Comparison of ENCODE assay signal across 8 mouse cellular contexts in genomic region chr12:70913429-70913828, GRCm38 (mm10). TPM values are rescaled to one million over a fixed set of nuclear protein-coding genes. Genes with fewer than 3 reads are reported as not detected.
DNase-seq lines count a peak whose midpoint lies in the region; ATAC-seq and TF ChIP-seq lines count a peak whose summit lies in the region.
"Had no signal": no experiment of that assay in that cellular context is flagged by ENCODE, and none has a peak within 500 bp of the region (broad histone marks: within the 10 kb centered on the region; RNA-seq: fewer than 3 reads in every experiment).

No protein-coding gene starts in this region.

- DNase-seq in ovary, postnatal 14 days (ENCODE audit: low spot score), result peak; percentile 34
- no peak for DNase-seq in ovary, postnatal 10 days (ENCODE audit: low spot score)
- DNase-seq in forelimb bud, embryonic 11.5 days (ENCODE audit: low read depth, low spot score), result peak; percentile 25
- DNase-seq in layer of hippocampus, adult 18-20 months (ENCODE audit: low spot score in 2 of 2), result peak; percentile 51 to 66
- peak; percentile 75 to 84 for DNase-seq in lung, postnatal 4 days

- no peaks in the 10 kb centered on the region for H3K27me3 ChIP-seq in testis, adult 2 months (ENCODE audit: control insufficient read depth, insufficient read depth, low read length)
- H3K27me3 ChIP-seq: heart, embryonic 15.5 days had no signal

- H3K36me3 ChIP-seq in testis, adult 2 months (ENCODE audit: control insufficient read depth, insufficient read depth, low read length), result no peaks in the 10 kb centered on the region
- H3K36me3 ChIP-seq: heart, embryonic 15.5 days had no signal

- H3K4me3 ChIP-seq in testis, adult 2 months (ENCODE audit: control insufficient read depth, low read depth, low read length), result no peak overlapping the region; the same call in 1 of the 2 replicates
- H3K4me3 ChIP-seq: heart, embryonic 15.5 days had no signal

- TF ChIP-seq CTCF in testis, adult 2 months (IDR thresholded peaks at IDR 0.05; ENCODE audit: control insufficient read depth, insufficient read depth, insufficient replicate concordance, low read depth, low read length), result peak; percentile 73; the same call in 1 of the 2 replicates

- peaks cover 11% of the 10 kb centered on the region for H3K4me1 ChIP-seq in testis, adult 2 months (ENCODE audit: control insufficient read depth, insufficient read depth, low read length)

- no peak for TF ChIP-seq POLR2A in testis, adult 2 months (IDR thresholded peaks at IDR 0.05; ENCODE audit: control insufficient read depth, low read depth, low read length)

- H3K27ac ChIP-seq in testis, adult 2 months (ENCODE audit: control insufficient read depth, insufficient read depth, low read depth, low read length), result no peak overlapping the region
- H3K27ac ChIP-seq: heart, embryonic 15.5 days had no signal

- ATAC-seq in activated CD4-positive, CD25-positive, alpha-beta regulatory T cell, adult 4 months, result peak; percentile 28

RNA-seq across cellular contexts. Expression of gene Actr10, which starts 24.2 kb away (rescaled TPM):
- polyA plus RNA-seq in activated CD4-positive, CD25-positive, alpha-beta regulatory T cell, adult 4 months (2017; shearing (Covaris generic)), result 100 to 1,000 TPM; 216 to 267 TPM
- 100 to 1,000 TPM; 149 to 160 TPM for total RNA-seq in layer of hippocampus, adult 18-20 months (2021)
- polyA plus RNA-seq in testis, adult 2 months (2012; rRNA removed), result 212 and 286 TPM in 2 replicates
